Mouse (Mus musculus) lung, adult 2 months (tissue): ENCODE data around the gene Tbc1d10b.

Experiments used
- CTCF ChIP-seq: fragments of 200-500 bp; IDR thresholded peaks from 2 replicates; pipeline ENCODE4 v1.5.1; 2011; ENCODE audit warnings: mild to moderate bottlenecking, low read length, control low read depth; ENCODE audit not compliant: insufficient read depth
- POLR2A ChIP-seq: fragments of 200-500 bp; IDR thresholded peaks from 2 replicates; pipeline ENCODE4 v1.6.1; 2011; ENCODE audit warnings: low read depth, mild to moderate bottlenecking, control low read depth, low read length, borderline replicate concordance; ENCODE audit errors: extremely low read depth

DNA sequence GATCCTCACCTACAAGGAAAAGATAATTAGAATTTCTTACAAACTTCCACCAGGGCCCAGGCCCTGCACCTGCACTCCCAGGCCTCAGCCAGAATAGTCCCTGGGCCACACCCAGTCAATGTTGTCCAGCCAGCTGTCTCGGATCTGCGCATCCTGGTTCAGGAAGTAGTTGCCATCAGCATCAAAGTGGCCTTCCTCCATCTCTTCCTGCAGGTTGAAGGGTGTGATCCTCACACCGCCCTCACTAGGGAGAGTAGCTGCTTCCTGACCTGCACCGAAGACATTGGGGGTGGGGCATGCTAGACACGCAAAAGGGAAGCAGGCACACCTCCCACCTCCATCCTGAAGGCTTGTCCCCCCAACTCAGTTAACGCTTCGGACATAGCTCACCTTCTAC lies 13.6 kb downstream of the Tbc1d10b start:
- no peak for TF ChIP-seq POLR2A
- no peak for TF ChIP-seq CTCF
